Mouse (Mus musculus) frontal cortex, postnatal 36 days (tissue): ENCODE measurements at regions not wholly inside any gene's neighbourhood (a gene's known extent, or its start where the extent isn't known, plus 50 kb on each side); places are given as distances from the start of the nearest gene placed in this dataset.

ENCODE experiments used
- DNase-seq, 2 experiments: peaks; one replicate each; pipeline ENCODE4 v3.0.0; 2022; ENCODE audit warnings: low spot score in 2 of 2

DNA sequence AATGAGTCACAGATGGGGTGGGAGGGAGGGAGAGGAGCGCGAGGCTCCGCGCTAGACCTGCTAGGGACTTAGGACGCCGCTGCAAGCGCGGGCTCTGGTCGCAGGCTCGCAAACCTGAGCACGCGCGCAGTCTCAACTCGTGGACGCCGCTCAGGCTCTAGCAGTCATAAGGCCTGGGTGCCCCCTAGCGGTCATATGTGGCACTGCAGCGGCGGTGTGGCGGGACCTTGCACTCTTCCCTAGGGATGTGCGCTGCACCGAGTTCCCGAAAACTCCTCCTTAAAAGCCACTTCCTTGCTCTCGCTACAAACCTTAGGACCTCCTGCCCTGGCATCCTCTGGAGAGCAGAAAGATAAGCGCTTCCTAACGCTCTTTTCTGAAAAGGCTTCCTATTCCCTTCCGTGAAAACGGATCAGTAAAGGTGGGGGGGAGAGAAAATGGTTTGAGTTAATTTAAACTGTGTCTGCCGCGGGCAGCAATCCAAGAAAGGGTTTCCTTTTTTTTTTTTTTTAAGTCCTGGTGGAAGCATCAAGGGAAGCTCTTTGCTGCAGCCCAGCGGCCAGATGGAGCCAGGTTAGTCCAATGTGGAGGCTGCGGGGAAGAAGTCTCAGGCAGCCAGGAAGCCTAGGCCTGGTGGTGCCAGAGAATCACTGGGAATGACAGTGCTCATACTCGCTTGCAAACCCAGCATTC, 50.7 kb upstream of the Kdm8 start:
- DNase-seq, result peak; percentile 98
